ENCODE assay signal across 11 mouse cellular contexts in genomic region chr7:66320996-66321395, GRCm38 (mm10). TPM values are rescaled to one million over a fixed set of nuclear protein-coding genes. Genes with fewer than 3 reads are reported as not detected.
DNase-seq lines count a peak whose midpoint lies in the region; ATAC-seq and TF ChIP-seq lines count a peak whose summit lies in the region.
"Had no signal": no experiment of that assay in that cellular context is flagged by ENCODE, and none has a peak within 500 bp of the region (broad histone marks: within the 10 kb centered on the region; RNA-seq: fewer than 3 reads in every experiment).

No protein-coding gene starts in this region.

- H3K4me1 ChIP-seq in midbrain, embryonic 11.5 days (ENCODE audit: control insufficient read depth, insufficient read depth, low read length), result no peaks in the 10 kb centered on the region
- H3K4me1 ChIP-seq in midbrain, embryonic 13.5 days (replicated peaks), result 0 out of 2 replicates have a peak, but pooled peaks cover 3% of the 10 kb centered on the region
- H3K4me1 ChIP-seq in hindbrain, postnatal 0 days (ENCODE audit: insufficient read depth, low read length), result peaks cover 9% of the 10 kb centered on the region; the same call in 1 of the 2 replicates
- H3K4me1 ChIP-seq in midbrain, postnatal 0 days (ENCODE audit: insufficient read depth, low read length), result peaks cover 4% of the 10 kb centered on the region; the same call in 1 of the 2 replicates

- H3K36me3 ChIP-seq in midbrain, embryonic 11.5 days (ENCODE audit: control insufficient read depth, insufficient read depth, low read length), result no peaks in the 10 kb centered on the region
- H3K36me3 ChIP-seq in midbrain, embryonic 13.5 days, result no peaks in the 10 kb centered on the region
- no peaks in the 10 kb centered on the region for H3K36me3 ChIP-seq in hindbrain, postnatal 0 days (ENCODE audit: insufficient read depth, low read length)
- H3K36me3 ChIP-seq in midbrain, postnatal 0 days (ENCODE audit: insufficient read depth, low read length), result no peaks in the 10 kb centered on the region

- no peak overlapping the region for H3K27ac ChIP-seq in midbrain, embryonic 11.5 days (ENCODE audit: low read depth, low read length)
- no peak overlapping the region for H3K27ac ChIP-seq in midbrain, embryonic 13.5 days
- no peak overlapping the region for H3K27ac ChIP-seq in hindbrain, postnatal 0 days
- H3K27ac ChIP-seq in midbrain, postnatal 0 days (ENCODE audit: low read depth, low read length), result no peak overlapping the region; the same call in 1 of the 2 replicates
- H3K27ac ChIP-seq: lung, embryonic 15.5 days had no signal

- H3K4me2 ChIP-seq in midbrain, embryonic 11.5 days, result no peak overlapping the region
- H3K4me2 ChIP-seq in midbrain, embryonic 13.5 days (replicated peaks), result no peak overlapping the region
- H3K4me2 ChIP-seq in hindbrain, postnatal 0 days (ENCODE audit: low read depth, low read length), result no peak overlapping the region
- no peak overlapping the region for H3K4me2 ChIP-seq in midbrain, postnatal 0 days (ENCODE audit: low read depth, low read length, poor library complexity, severe bottlenecking)
- H3K4me2 ChIP-seq: lung, embryonic 15.5 days had no signal

- peak; percentile 56 for DNase-seq in adrenal gland, postnatal 14 days
- no peak for DNase-seq in adrenal gland, postnatal 4 days (ENCODE audit: low spot score in 2 of 2)
- DNase-seq in midbrain, embryonic 11.5 days (ENCODE audit: low spot score, missing footprints), result peak; percentile 81
- DNase-seq in hindbrain, postnatal 0 days (ENCODE audit: low spot score), result peak; percentile 64
- DNase-seq in midbrain, postnatal 0 days (ENCODE audit: low spot score), result peak; percentile 68
- DNase-seq in gastrocnemius, postnatal 14 days, result no peak

- intact Hi-C loops in gastrocnemius, postnatal 14 days (cut with DNase I; ENCODE audit: low total_unique reads), result no loop called here

- no peak for ATAC-seq in midbrain, embryonic 11.5 days (ENCODE audit: low FRiP score)
- ATAC-seq in midbrain, embryonic 13.5 days, result no peak
- no peak for ATAC-seq in hindbrain, postnatal 0 days
- no peak for ATAC-seq in midbrain, postnatal 0 days (ENCODE audit: low FRiP score)
- ATAC-seq in frontal cortex, adult (ENCODE audit: low TSS enrichment), result no peak

- H3K9me3 ChIP-seq in midbrain, embryonic 11.5 days (ENCODE audit: control insufficient read depth, low read length), result no peaks in the 10 kb centered on the region
- no peaks in the 10 kb centered on the region for H3K9me3 ChIP-seq in midbrain, embryonic 13.5 days
- no peaks in the 10 kb centered on the region for H3K9me3 ChIP-seq in hindbrain, postnatal 0 days (ENCODE audit: low read length)
- no peaks in the 10 kb centered on the region for H3K9me3 ChIP-seq in midbrain, postnatal 0 days (ENCODE audit: low read length)
- H3K9me3 ChIP-seq: lung, embryonic 15.5 days had no signal

- no peaks in the 10 kb centered on the region for H3K27me3 ChIP-seq in midbrain, embryonic 11.5 days (ENCODE audit: control insufficient read depth, insufficient read depth, low read length)
- H3K27me3 ChIP-seq in midbrain, embryonic 13.5 days, result no peaks in the 10 kb centered on the region
- no peaks in the 10 kb centered on the region for H3K27me3 ChIP-seq in hindbrain, postnatal 0 days (ENCODE audit: insufficient read depth, low read length)
- H3K27me3 ChIP-seq in midbrain, postnatal 0 days (ENCODE audit: insufficient read depth, low read length), result no peaks in the 10 kb centered on the region
- H3K27me3 ChIP-seq: CH12.LX; lung, embryonic 15.5 days had no signal

- H3K4me3 ChIP-seq in midbrain, embryonic 11.5 days (ENCODE audit: low read depth, low read length), result no peak overlapping the region
- no peak overlapping the region for H3K4me3 ChIP-seq in midbrain, embryonic 13.5 days (replicated peaks)
- no peak overlapping the region for H3K4me3 ChIP-seq in hindbrain, postnatal 0 days (ENCODE audit: low read length)
- no peak overlapping the region for H3K4me3 ChIP-seq in midbrain, postnatal 0 days (ENCODE audit: low read depth, low read length)
- H3K4me3 ChIP-seq: lung, embryonic 15.5 days had no signal

- 73% methylated on average over 5 of the region's 5 CpGs for WGBS in midbrain, embryonic 11.5 days
- 56% methylated on average over 5 of the region's 5 CpGs for WGBS in midbrain, embryonic 13.5 days
- WGBS in hindbrain, postnatal 0 days, result 37% methylated on average over 5 of the region's 5 CpGs
- 45% methylated on average over 5 of the region's 5 CpGs for WGBS in midbrain, postnatal 0 days

- no peak overlapping the region for H3K9ac ChIP-seq in midbrain, embryonic 11.5 days (ENCODE audit: low read length)
- H3K9ac ChIP-seq in midbrain, embryonic 13.5 days (replicated peaks), result no peak overlapping the region
- H3K9ac ChIP-seq in hindbrain, postnatal 0 days (replicated peaks; ENCODE audit: low read length), result no peak overlapping the region
- H3K9ac ChIP-seq in midbrain, postnatal 0 days (replicated peaks; ENCODE audit: low read length, poor library complexity, severe bottlenecking), result no peak overlapping the region
- H3K9ac ChIP-seq: lung, embryonic 15.5 days had no signal

- no peak for TF ChIP-seq CTCF in hindbrain, postnatal 0 days (IDR thresholded peaks at IDR 0.05; ENCODE audit: low read depth)
- TF ChIP-seq CTCF in midbrain, postnatal 0 days (IDR thresholded peaks at IDR 0.05), result no peak

RNA-seq across cellular contexts. Expression of gene Gm10974, which starts 44.7 kb away (rescaled TPM):
- not detected in 2 replicates for total RNA-seq in adrenal gland, postnatal 14 days (2021)
- not detected for total RNA-seq in adrenal gland, postnatal 4 days (2021)
- not detected in 2 replicates for polyA plus RNA-seq in midbrain, embryonic 11.5 days (2014; fragmentation: Nextera tagmentation; extraction: Ambion mirVana)
- polyA plus RNA-seq in midbrain, embryonic 13.5 days (2015; fragmentation: Nextera tagmentation; extraction: Ambion mirVana), result not detected in 2 replicates
- total RNA-seq in hindbrain, postnatal 0 days (2014; rRNA removed), result not detected in 2 replicates
- not detected in 2 replicates for polyA plus RNA-seq in hindbrain, postnatal 0 days (2015; fragmentation: Nextera tagmentation; extraction: Ambion mirVana)
- total RNA-seq in midbrain, postnatal 0 days (2014; rRNA removed), result not detected in 2 replicates
- polyA plus RNA-seq in midbrain, postnatal 0 days (2015; fragmentation: Nextera tagmentation; extraction: Ambion mirVana), result not detected in 2 replicates
- not detected for total RNA-seq in gastrocnemius, postnatal 14 days (2021)
- total RNA-seq: CH12.LX; heart, adult 18-20 months had no signal
- polyA plus RNA-seq: lung, embryonic 15.5 days had no signal

Comparison
In these comparisons a context has a peak if more than half of its experiments do, and no peak if none do; other contexts are left out.
1. DNase-seq: peak in adrenal gland, postnatal 14 days (single experiment), midbrain, embryonic 11.5 days (single experiment), hindbrain, postnatal 0 days (single experiment) and midbrain, postnatal 0 days (single experiment); none in adrenal gland, postnatal 4 days (0 of 2) and gastrocnemius, postnatal 14 days (single experiment).